Mouse (Mus musculus) G1E (cell line): ENCODE measurements around the gene Gck. TPM values are rescaled to one million over a fixed set of nuclear protein-coding genes. Genes with fewer than 3 reads are reported as not detected.
"Not testable (repeated sequence)": the region's sequence is repeated elsewhere in the genome, so short reads cannot be mapped to it uniquely, and the experiment has no call there.

ENCODE experiments used
- ATAC-seq: 2 replicates; pipeline ENCODE4 v1.8.0; 2016; ENCODE audit warnings: mild to moderate bottlenecking; ENCODE audit not compliant: insufficient number of reproducible peaks, poor library complexity, low FRiP score, severe bottlenecking; ENCODE audit errors: extremely low read depth
- DNase-seq: peaks from one replicate; pipeline ENCODE4 v3.0.0; 2012; ENCODE audit warnings: low spot score
- H3K27me3 ChIP-seq: 2 replicates; pipeline ENCODE4 v1.6.1; 2012; ENCODE audit warnings: mild to moderate bottlenecking, low read length, inconsistent platforms; ENCODE audit not compliant: insufficient read depth
- H3K36me3 ChIP-seq: replicated peaks from 2 replicates; pipeline ENCODE3; 2012; ENCODE audit warnings: mild to moderate bottlenecking, inconsistent platforms
- H3K4me1 ChIP-seq: 2 replicates; pipeline ENCODE4 v1.6.1; 2012; ENCODE audit warnings: low read depth, low read length, inconsistent platforms, mixed read lengths; ENCODE audit not compliant: insufficient read depth
- H3K4me3 ChIP-seq: 2 replicates; pipeline ENCODE4 v1.5.1; 2012; ENCODE audit warnings: low read depth, mild to moderate bottlenecking, inconsistent platforms, low read length, moderate library complexity, mixed read lengths
- H3K9me3 ChIP-seq: replicated peaks from 2 replicates; pipeline ENCODE4 v1.6.1; 2012; ENCODE audit warnings: inconsistent platforms
- CTCF ChIP-seq: IDR thresholded peaks from 2 replicates; pipeline ENCODE4 v1.5.1; 2012; ENCODE audit warnings: low read depth, low read length, inconsistent platforms, mixed read lengths
- GATA1 ChIP-seq: IDR thresholded peaks from 2 replicates; pipeline ENCODE4 v1.6.1; 2012; ENCODE audit warnings: borderline replicate concordance, low read length, inconsistent platforms, mixed read lengths
- GATA2 ChIP-seq: IDR thresholded peaks from 2 replicates; pipeline ENCODE4 v1.6.1; 2012; ENCODE audit warnings: low read depth, low read length, inconsistent platforms, borderline replicate concordance
- POLR2AphosphoS5 ChIP-seq: IDR thresholded peaks from 2 replicates; pipeline ENCODE4 v1.6.1; 2012; ENCODE audit warnings: low read depth, low read length, inconsistent platforms; ENCODE audit not compliant: insufficient replicate concordance
- TAL1 ChIP-seq: conservative IDR thresholded peaks from 2 replicates; pipeline ENCODE4 v1.6.1; 2012; ENCODE audit warnings: low read depth, low read length, inconsistent platforms, mixed read lengths
- polyA plus RNA-seq: library from polyadenylated mRNA; stranded (reverse); fragments of >175 nt; gene quantifications from 2 replicates; pipeline ENCODE4 v1.2.3, GENCODE M21; 2012
- total RNA-seq, 2 experiments: library from RNA; stranded (forward) in 1 of 2; stranded (reverse) in 1 of 2; fragments of 200-1000 nt in 1 of 2; fragments of >200 nt in 1 of 2; fragmentation: Nextera tagmentation in 1 of 2; gene quantifications; 2 replicates each; pipeline ENCODE4 v1.2.3; 2014 to 2017

Gene Gck
- total and polyA plus RNA-seq, 3 experiments, result 0.11 TPM; not detected in 2

DNA sequence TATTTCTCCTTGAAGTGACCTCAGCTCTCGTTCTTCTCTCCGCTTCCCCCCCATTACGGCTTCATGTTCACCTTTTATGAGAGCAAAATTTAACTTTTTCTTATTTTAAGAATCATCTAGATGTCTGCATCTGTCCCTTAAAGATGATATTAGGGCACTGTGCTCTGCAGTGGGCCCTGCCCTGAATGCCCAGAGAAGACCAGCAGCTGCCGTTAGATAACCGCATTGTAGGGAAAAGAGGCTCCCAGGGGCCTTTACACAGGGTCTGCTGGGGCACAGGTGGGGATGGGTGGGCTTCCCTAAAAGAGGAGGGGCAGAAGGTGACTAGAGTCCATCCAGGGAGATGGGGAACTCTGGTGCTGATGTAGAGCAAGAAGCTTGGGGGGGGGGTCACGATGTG is 56.1 kb downstream of the Gck start:
- no peak for DNase-seq
- no peak for TF ChIP-seq TAL1
- no peak for TF ChIP-seq GATA1
- TF ChIP-seq GATA2, result no peak
- TF ChIP-seq POLR2AphosphoS5, result no peak
- no peak for TF ChIP-seq CTCF
- H3K27me3 ChIP-seq, result peaks cover 54% of the 10 kb centered on the region
- ATAC-seq, result no peak
- no peak overlapping the region for H3K4me3 ChIP-seq
- H3K4me1 ChIP-seq, result peaks cover 4% of the 10 kb centered on the region; the same call in 1 of the 2 replicates
- H3K36me3 ChIP-seq, result no peaks in the 10 kb centered on the region
- no peaks in the 10 kb centered on the region for H3K9me3 ChIP-seq

DNA sequence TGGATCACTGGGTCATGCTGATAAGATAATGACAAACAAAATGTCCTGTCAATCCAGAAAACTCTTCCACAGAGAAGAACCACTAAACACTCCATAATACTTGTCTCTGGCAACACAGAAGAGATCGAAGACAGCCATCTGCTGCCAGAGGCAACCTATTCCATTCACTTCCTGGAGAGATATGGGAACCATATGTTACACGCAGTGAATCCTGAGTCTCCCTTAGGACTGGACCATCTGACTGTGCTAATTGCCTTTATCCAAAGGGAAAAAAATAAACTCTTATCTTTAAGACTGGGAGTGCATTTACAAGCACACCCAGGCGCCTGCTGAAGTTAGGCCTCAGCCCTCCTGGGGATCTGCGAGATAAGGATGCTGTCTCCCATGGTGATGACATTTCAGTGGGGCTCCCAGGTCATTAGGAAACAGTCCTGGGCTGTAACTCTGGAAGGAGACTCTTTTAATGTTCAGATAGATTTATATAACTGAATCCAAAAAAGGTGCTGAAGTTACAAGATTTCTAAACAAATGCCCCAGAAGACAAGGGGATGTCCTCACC is 57.0 kb downstream of the Gck start:
- no peak for ATAC-seq
- no peaks in the 10 kb centered on the region for H3K36me3 ChIP-seq
- no peak for DNase-seq
- H3K4me1 ChIP-seq, result peaks cover 4% of the 10 kb centered on the region; the same call in 1 of the 2 replicates
- H3K4me3 ChIP-seq, result no peak overlapping the region
- H3K9me3 ChIP-seq, result no peaks in the 10 kb centered on the region
- H3K27me3 ChIP-seq, result peaks cover 49% of the 10 kb centered on the region
- TF ChIP-seq GATA2 (no peak), TAL1 (no peak), CTCF (no peak), POLR2AphosphoS5 (no peak), GATA1 (no peak)

DNA sequence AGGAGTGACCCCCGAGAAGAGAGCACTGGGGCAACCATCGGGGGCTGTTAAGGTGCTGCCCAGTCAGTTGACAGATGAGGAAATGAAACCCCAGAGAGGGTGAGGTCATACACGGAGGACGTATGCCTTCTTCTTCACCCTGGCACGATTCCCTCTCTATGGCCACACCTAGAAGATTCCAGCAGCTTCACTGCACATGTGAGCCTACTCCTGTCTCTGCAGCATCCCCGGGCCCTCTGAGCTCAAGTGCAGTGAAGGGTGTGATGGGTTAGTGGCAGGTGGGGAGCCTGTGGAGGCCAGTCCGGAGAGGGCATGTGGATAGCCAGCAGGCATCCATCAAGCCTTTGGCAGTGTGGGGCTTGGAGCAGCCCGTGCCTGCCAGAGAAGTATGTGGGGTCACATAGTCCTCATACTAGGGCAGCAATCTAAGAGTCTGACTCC is 57.7 kb downstream of the Gck start:
- DNase-seq, result no peak
- no peaks in the 10 kb centered on the region for H3K4me1 ChIP-seq
- ATAC-seq, result no peak
- no peaks in the 10 kb centered on the region for H3K9me3 ChIP-seq
- H3K36me3 ChIP-seq, result no peaks in the 10 kb centered on the region
- H3K4me3 ChIP-seq, result no peak overlapping the region
- TF ChIP-seq GATA2, result no peak
- no peak for TF ChIP-seq CTCF
- no peak for TF ChIP-seq GATA1
- no peak for TF ChIP-seq POLR2AphosphoS5
- TF ChIP-seq TAL1, result no peak
- H3K27me3 ChIP-seq, result peaks cover 45% of the 10 kb centered on the region

DNA sequence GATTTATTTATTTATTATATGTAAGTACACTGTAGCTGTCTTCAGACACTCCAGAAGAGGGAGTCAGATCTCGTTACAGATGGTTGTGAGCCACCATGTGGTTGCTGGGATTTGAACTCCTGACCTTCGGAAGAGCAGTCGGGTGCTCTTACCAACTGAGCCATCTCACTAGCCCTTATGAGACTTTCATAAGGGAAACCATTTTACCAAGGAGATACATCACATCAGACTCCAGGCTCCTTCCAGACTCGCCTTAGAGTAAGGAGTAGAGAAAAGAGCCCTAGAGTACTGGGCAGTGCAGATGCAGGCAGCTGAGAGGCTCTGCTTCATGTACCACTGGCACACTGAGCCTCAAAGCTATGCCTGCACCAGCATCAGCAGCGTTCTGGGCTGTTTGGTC is 61.3 kb downstream of the Gck start:
- not testable (repeated sequence) for DNase-seq, ATAC-seq, H3K9me3 ChIP-seq

DNA sequence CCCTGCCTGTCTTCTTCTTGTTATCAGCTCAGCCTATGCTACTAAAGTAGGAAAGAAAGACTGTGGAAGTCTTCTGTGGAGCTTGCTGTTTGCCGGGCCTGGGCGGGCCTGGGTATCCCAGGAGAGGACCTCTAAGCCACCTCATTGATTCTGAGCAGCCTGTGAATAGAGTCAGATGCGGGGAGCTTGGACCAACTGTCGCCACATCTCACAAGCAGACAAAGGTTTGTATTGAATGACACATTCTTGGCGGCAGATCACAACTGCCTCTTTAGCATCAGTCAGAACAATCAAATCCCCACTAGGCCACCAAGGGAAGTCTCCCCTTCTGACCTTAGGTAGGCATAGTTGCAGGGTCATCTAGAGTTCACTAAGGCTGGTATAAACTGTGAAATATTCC is 62.6 kb downstream of the Gck start:
- H3K36me3 ChIP-seq, result no peaks in the 10 kb centered on the region
- H3K27me3 ChIP-seq, result peaks cover 30% of the 10 kb centered on the region
- H3K4me3 ChIP-seq, result no peak overlapping the region
- H3K9me3 ChIP-seq, result no peaks in the 10 kb centered on the region
- DNase-seq, result no peak
- ATAC-seq, result no peak
- 0 out of 2 replicates have a peak, but pooled peaks cover 4% of the 10 kb centered on the region for H3K4me1 ChIP-seq
- no peak for TF ChIP-seq GATA2
- TF ChIP-seq POLR2AphosphoS5, result no peak
- TF ChIP-seq CTCF, result no peak
- no peak for TF ChIP-seq GATA1
- no peak for TF ChIP-seq TAL1

More for the DNA sequence above, 61.3 kb downstream of the Gck start:
- not testable (repeated sequence) for H3K36me3 ChIP-seq, H3K4me1 ChIP-seq, H3K4me3 ChIP-seq
- H3K27me3 ChIP-seq, result peaks cover 33% of the 10 kb centered on the region

DNA sequence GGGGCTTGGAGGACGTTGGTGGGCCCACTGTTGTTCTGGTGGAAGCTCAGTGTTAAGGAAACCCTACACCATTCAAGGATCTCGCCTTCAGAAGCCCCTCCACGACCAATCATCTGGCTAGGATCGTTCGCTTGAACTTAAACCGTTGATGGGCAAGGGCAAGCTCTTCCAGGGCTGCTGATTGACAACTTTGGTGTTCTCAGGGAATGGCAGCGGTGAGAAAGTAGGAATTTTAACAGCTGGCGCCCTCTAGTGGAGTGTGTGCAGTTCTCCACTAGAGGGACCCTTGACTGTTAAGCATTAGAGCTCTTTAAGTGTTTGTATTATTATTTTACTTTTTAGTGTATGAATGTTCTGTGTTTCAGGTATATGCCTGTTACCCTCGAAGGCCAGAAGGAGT is 63.7 kb downstream of the Gck start:
- no peaks in the 10 kb centered on the region for H3K9me3 ChIP-seq
- ATAC-seq (no peak), DNase-seq (peak; percentile 24)
- no peaks in the 10 kb centered on the region for H3K36me3 ChIP-seq
- H3K27me3 ChIP-seq, result peaks cover 22% of the 10 kb centered on the region
- no peak for TF ChIP-seq TAL1
- peak; percentile 36 for TF ChIP-seq CTCF
- no peak overlapping the region for H3K4me3 ChIP-seq
- 0 out of 2 replicates have a peak, but pooled peaks cover 4% of the 10 kb centered on the region for H3K4me1 ChIP-seq

DNA sequence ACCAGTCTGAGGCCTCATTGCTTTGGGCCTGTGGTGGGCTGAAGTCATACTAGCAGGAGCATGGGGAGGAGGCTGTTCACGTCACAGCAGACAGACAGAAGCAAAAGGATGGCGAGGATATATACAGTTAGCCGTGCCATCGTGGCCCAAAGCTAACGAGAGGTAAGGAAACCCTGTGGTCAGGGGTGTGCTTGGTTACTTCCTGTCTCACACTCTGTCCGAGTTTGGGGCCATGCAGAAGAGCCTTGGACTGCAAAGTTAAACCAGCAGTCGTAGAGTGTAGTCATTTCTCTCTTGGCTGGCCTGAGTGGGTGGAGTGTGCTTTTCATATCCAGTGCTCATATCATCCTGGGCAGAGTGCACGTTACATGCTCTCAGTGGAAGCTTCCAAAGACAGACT is 67.4 kb downstream of the Gck start:
- Histone ChIP-seq H3K9me3 (no peaks in the 10 kb centered on the region), H3K4me1 (peaks cover 15% of the 10 kb centered on the region), H3K27me3 (peaks cover 7% of the 10 kb centered on the region; the same call in 1 of the 2 replicates), H3K4me3 (no peak overlapping the region), H3K36me3 (no peaks in the 10 kb centered on the region)
- no peak for ATAC-seq
- no peak for TF ChIP-seq TAL1
- TF ChIP-seq POLR2AphosphoS5, result no peak
- TF ChIP-seq GATA2, result no peak
- no peak for TF ChIP-seq GATA1
- no peak for TF ChIP-seq CTCF
- DNase-seq, result no peak
